Mouse (Mus musculus) bone marrow, adult 2 months (tissue): Measurements from ENCODE around the gene Osbpl3.

Experiments used
- CTCF ChIP-seq: fragments of 200-500 bp; IDR thresholded peaks from 2 replicates; pipeline ENCODE4 v1.5.1; 2011; ENCODE audit warnings: low read length, control low read depth; ENCODE audit not compliant: control insufficient read depth, insufficient read depth
- POLR2A ChIP-seq: fragments of 200-500 bp; IDR thresholded peaks from 2 replicates; pipeline ENCODE4 v1.6.1; 2011; ENCODE audit warnings: low read depth, mild to moderate bottlenecking, control low read depth, low read length, borderline replicate concordance; ENCODE audit not compliant: control insufficient read depth

DNA sequence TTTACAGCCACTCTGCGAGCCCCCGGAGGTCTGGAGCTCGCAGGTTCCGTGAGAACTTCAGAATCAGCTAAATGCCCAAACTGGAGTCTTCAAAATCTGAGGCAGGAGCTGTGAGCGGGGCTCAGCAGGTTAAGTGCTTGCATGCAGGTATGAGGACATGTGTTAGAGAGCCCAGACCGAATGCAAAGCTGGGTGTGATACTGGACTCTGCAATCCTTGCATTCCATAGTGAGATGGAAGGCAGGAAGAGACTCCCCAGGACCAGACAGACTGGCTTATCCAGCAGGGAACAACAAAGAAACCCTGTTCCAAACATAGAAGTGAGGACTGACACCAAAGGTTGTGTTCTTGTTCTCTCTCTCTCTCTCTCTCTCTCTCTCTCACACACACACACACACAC lies 118.6 kb downstream of the Osbpl3 start:
- TF ChIP-seq CTCF (no peak), POLR2A (no peak)
